Mouse (Mus musculus) lung, embryonic 16.5 days (tissue): Measurements from ENCODE around the gene Grin2c. TPM values are rescaled to one million over a fixed set of nuclear protein-coding genes. Genes with fewer than 3 reads are reported as not detected.
A peak's percentile ranks its signal among the peaks of the same experiment; 100 is the strongest.

Source experiments
- ATAC-seq: fragments of 200-750 bp; cut with Nextera tagmentation; 2 replicates; pipeline ENCODE4 v1.8.0; 2017; ENCODE audit warnings: low read depth, mild to moderate bottlenecking, moderate library complexity
- H3K27ac ChIP-seq: fragments of 300-500 bp; sonication (generic); 2 replicates; pipeline ENCODE4 v1.5.1; 2014; ENCODE audit warnings: mild to moderate bottlenecking, control low read depth, low read length
- H3K27me3 ChIP-seq: fragments of 300-500 bp; sonication (generic); 2 replicates; pipeline ENCODE4 v1.6.1; 2014; ENCODE audit warnings: low read depth, low read length, mixed read lengths; ENCODE audit not compliant: control insufficient read depth, insufficient read depth
- H3K36me3 ChIP-seq: fragments of 300-500 bp; sonication (generic); 2 replicates; pipeline ENCODE4 v1.6.1; 2014; ENCODE audit warnings: low read length; ENCODE audit not compliant: control insufficient read depth, insufficient read depth
- H3K4me1 ChIP-seq: fragments of 300-500 bp; sonication (generic); replicated peaks from 2 replicates; pipeline ENCODE4 v1.6.1; 2014; ENCODE audit warnings: low read length, mixed read lengths; ENCODE audit not compliant: control insufficient read depth, insufficient read depth
- H3K4me2 ChIP-seq: fragments of 300-500 bp; sonication (generic); 2 replicates; pipeline ENCODE4 v1.6.1; 2014; ENCODE audit warnings: low read depth, low read length, control low read depth
- H3K4me3 ChIP-seq: fragments of 300-500 bp; sonication (generic); 2 replicates; pipeline ENCODE4 v1.5.1; 2014; ENCODE audit warnings: mild to moderate bottlenecking, low read length, control low read depth
- H3K9ac ChIP-seq: fragments of 300-500 bp; sonication (generic); 2 replicates; pipeline ENCODE4 v1.6.1; 2014; ENCODE audit warnings: low read length, control low read depth
- H3K9me3 ChIP-seq: fragments of 300-500 bp; sonication (generic); 2 replicates; pipeline ENCODE4 v1.6.1; 2016; ENCODE audit warnings: low read length; ENCODE audit not compliant: control insufficient read depth
- WGBS: fragments of 180-500 bp; shearing (Covaris S2); extraction: QIAGEN DNeasy Blood & Tissue Kit; methylation state at CpG from one replicate; pipeline ENCODE4 v1.1.7; 2014; 5-methylcytosine and 5-hydroxymethylcytosine counted together
- polyA plus RNA-seq: library from polyadenylated mRNA; unstranded; fragments of >200 nt; fragmentation: Nextera tagmentation; extraction: Ambion mirVana; gene quantifications from 2 replicates; pipeline ENCODE4 v1.2.1, GENCODE M21; 2015

Gene Grin2c
- polyA plus RNA-seq, 1 experiment from 2014 or later, result 0.06 TPM

DNA sequence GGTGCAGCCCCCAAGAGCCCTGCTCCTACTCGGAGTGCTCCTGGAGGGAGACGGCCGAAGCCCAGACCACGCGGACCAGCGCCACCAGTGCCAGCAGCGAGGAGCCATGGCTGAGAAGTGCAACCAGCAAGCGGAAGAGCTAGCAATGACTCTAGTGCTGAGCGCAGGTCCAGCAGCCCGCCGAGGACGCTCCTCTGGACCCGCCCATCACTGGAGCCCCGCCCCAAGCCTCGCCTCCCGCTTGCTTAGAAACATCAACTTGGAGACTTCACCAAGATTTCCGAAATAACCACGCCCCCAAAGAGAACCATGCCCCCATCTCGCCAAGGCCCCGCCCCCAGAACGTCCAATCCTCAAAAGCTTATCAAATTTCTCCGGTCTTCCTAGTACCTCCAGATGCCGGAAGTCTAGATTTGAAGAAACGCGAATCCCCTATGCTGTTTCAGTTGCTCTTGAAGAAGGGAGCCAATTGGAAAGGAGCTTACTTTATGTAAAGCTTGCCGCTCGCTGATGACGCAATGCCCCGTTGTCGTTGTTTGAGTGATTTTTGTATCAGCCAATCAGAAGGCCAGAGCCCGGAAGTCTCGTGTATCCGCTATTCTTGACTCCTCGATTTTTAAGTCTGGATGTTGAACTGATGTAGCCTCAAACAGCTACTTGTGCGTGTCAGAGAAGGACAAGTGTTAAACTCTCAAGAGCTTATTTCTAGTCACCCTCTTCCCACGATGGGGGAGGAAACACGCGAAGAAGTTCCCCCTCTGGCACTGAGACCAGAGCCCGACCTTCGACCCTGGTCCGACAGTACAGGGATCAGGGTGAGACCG, 9.9 kb upstream of the Grin2c start, which contains the start of gene Fdxr:
TSS of gene Fdxr (minus strand) at position 271 of the 824 bp plus-strand sequence.
- peak; percentile 97 for ATAC-seq
- Histone ChIP-seq H3K4me1 (peaks cover 10% of the 10 kb centered on the region), H3K27ac (peak within 1 kb of the TSS; percentile 80), H3K9ac (peak within 1 kb of the TSS; percentile 88), H3K4me2 (peak within 1 kb of the TSS; percentile 95), H3K9me3 (no peaks in the 10 kb centered on the region), H3K27me3 (no peaks in the 10 kb centered on the region), H3K36me3 (no peaks in the 10 kb centered on the region), H3K4me3 (peak within 1 kb of the TSS; percentile 71)
- WGBS, result under 1% methylated on average over 42 of the region's 42 CpGs

DNA sequence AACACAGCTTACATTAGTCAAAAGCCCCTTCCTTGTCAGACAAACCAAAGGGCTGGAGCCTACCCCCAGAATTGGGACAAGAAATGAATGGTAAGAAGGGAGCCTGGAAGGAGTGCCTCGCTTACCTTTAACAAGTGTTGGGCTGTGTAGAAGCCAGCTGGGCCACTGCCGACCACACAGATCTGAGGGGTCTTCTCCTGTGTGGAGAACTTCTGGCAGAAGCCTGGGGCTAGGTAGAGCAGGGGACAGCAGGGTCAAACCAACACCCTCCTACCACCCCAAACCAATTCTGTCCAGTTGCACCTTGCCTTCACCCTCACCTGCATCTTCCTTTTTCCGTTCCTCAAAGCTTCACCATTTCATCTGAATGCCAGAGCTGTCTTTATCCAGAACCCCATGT, 8.9 kb upstream of the Grin2c start:
- peaks cover 10% of the 10 kb centered on the region for H3K4me1 ChIP-seq
- no peak for ATAC-seq
- no peaks in the 10 kb centered on the region for H3K27me3 ChIP-seq
- no peaks in the 10 kb centered on the region for H3K36me3 ChIP-seq
- peak overlapping the region; percentile 88 for H3K9ac ChIP-seq
- H3K27ac ChIP-seq, result no peak overlapping the region
- WGBS, result 58% methylated on average over 3 of the region's 3 CpGs
- H3K4me2 ChIP-seq, result peak overlapping the region; percentile 95
- peak overlapping the region; percentile 71 for H3K4me3 ChIP-seq
- no peaks in the 10 kb centered on the region for H3K9me3 ChIP-seq

DNA sequence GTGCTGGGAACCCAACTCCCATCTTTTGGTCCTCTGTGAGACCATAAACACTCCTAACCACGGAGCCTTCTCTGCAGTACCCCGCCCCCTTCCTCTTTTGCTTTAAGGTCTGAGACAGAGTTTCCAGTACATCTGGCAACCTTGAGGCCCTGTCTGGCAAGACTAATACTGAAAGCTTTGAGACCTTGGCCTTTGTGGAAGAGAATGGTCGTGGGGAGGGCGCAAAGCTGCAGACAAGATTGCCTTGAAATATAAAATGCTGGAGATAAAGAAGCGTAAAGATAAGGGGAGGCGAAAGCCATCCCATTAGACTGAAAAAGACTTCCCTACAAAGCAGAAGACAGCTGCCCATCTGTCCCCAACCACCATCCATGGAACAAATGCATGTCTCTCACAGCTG, 8.5 kb upstream of the Grin2c start:
- peaks cover 10% of the 10 kb centered on the region for H3K4me1 ChIP-seq
- no peaks in the 10 kb centered on the region for H3K36me3 ChIP-seq
- WGBS, result 77% methylated on average over 6 of the region's 6 CpGs
- no peak overlapping the region for H3K9ac ChIP-seq
- no peak overlapping the region for H3K4me2 ChIP-seq
- H3K9me3 ChIP-seq, result no peaks in the 10 kb centered on the region
- H3K27me3 ChIP-seq, result no peaks in the 10 kb centered on the region
- H3K4me3 ChIP-seq, result no peak overlapping the region
- no peak overlapping the region for H3K27ac ChIP-seq
- no peak for ATAC-seq

DNA sequence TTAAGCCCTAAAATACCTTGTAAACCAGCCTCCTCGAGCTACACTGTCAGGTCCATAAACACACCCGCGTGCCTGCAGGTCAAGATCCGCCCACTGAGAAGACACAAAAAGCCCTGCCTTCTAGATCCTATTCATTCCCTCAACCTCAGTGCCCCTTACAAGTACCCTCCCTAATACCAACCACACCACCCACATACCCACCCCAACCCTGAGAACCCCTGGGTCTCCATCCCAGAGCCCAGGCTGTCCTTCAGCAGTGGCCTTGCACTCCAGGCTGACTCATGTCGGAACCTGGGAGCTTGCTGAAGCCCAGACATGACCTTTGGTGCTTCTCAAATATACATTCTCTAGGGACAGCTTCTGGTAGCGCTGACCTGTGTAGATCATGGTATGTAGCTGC, 7.7 kb upstream of the Grin2c start:
- Histone ChIP-seq H3K4me3 (no peak overlapping the region), H3K4me1 (peaks cover 10% of the 10 kb centered on the region), H3K36me3 (no peaks in the 10 kb centered on the region), H3K9ac (no peak overlapping the region), H3K4me2 (no peak overlapping the region), H3K9me3 (no peaks in the 10 kb centered on the region), H3K27ac (no peak overlapping the region), H3K27me3 (no peaks in the 10 kb centered on the region)
- WGBS, result 86% methylated on average over 6 of the region's 6 CpGs
- ATAC-seq, result no peak

DNA sequence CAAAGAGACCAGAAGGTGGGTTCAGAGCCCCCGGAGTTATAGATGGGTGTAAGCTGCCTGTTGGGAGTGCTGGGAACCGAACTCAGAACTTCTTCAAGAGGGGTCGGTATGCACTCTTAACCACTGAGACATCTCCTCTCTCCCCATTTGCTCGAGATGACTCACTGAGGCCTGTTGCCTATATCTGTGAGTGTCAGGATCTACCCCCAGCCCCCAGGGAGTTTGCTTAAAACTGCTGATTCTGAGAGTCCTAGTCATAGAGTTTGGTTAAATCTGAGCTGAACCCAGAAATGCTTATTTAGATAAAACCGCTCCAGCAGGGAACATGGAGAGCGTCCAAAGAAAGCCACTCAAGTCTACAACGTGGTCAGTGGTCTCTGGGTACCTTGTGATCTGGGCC, 7.1 kb upstream of the Grin2c start:
- no peak for ATAC-seq
- Histone ChIP-seq H3K4me1 (peaks cover 10% of the 10 kb centered on the region), H3K9ac (no peak overlapping the region), H3K27ac (no peak overlapping the region), H3K4me2 (no peak overlapping the region), H3K4me3 (no peak overlapping the region), H3K36me3 (no peaks in the 10 kb centered on the region), H3K27me3 (no peaks in the 10 kb centered on the region), H3K9me3 (no peaks in the 10 kb centered on the region)
- WGBS, result 78% methylated on average over 7 of the region's 7 CpGs

DNA sequence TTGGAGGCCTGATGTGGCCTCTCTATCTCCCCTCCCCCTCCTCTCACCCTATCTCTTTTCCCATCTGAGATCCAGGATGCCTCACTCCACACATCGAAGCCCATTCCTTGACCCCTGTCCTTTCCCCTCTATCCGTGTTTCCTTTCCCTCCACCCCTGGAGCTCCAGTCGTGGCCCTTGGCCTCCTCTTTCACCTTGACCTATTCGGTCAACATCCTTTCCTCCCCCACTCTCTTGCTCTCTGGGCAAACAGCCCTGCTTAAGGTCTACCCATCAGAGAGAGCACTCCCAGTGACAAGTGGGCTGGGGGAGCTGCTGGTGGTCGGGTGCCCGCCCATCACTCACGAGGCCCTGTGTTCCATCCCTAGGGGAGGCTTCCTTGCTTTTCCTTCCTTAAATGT, 6.7 kb upstream of the Grin2c start:
- ATAC-seq, result no peak
- Histone ChIP-seq H3K9ac (no peak overlapping the region), H3K4me2 (no peak overlapping the region), H3K36me3 (no peaks in the 10 kb centered on the region), H3K27ac (no peak overlapping the region), H3K9me3 (no peaks in the 10 kb centered on the region), H3K4me3 (no peak overlapping the region), H3K27me3 (peaks cover 2% of the 10 kb centered on the region), H3K4me1 (peaks cover 10% of the 10 kb centered on the region)
- 39% methylated on average over 7 of the region's 7 CpGs for WGBS

DNA sequence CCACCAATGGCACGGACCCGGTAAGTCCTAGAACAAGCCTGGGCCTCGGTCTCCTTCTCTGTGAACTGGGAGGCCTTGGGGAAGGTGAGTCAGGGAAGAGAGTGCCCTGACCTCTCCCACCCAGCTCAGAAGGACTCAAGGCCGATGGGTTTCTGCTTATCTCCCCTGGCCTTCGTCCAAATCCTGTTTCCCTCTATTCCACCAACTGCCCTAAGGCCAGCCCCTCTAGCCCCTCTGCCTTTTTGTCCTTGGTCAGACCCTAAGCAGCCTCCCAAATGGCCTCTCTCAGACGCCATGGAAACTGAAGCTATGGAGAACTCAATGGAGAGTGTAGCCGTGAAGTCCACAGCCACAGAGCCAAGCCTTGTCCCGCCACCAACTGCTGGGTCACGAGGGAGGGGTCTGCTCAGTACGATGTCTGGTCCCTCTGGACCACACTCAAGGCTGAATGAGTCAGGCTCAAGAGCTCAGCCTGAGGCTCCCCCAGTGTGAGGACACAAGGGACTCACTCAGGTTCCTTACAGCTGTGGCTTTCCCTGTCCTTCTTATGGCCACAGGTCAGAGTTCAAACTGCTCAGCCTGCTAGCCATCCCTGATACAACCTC, 6.0 kb upstream of the Grin2c start:
- H3K9ac ChIP-seq, result no peak overlapping the region

DNA sequence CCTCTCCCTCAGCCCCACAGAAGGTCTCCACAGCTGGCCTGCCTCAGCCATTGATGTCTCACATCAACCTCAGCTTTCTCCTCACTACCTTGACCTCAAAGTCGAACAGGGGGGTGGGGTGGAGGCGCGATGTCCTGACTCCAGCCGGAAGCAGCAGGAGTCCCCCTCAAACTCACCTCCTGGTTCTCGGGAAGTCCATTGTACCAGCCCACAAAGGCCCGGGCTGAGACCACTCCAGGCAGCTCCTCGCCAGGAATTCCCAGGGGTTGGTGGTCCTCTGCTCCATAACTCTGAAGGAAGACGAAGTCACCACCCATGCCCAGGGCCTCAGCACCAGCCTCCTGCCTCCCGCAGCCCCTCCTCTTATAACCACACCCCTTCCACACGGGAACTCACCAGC, 4.4 kb upstream of the Grin2c start:
- H3K9ac ChIP-seq, result no peak overlapping the region
- H3K4me2 ChIP-seq, result no peak overlapping the region
- peaks cover 10% of the 10 kb centered on the region for H3K4me1 ChIP-seq
- H3K4me3 ChIP-seq, result no peak overlapping the region
- no peaks in the 10 kb centered on the region for H3K9me3 ChIP-seq
- WGBS, result 54% methylated on average over 10 of the region's 10 CpGs
- H3K27me3 ChIP-seq, result peaks cover 25% of the 10 kb centered on the region
- no peaks in the 10 kb centered on the region for H3K36me3 ChIP-seq
- ATAC-seq, result no peak
- H3K27ac ChIP-seq, result no peak overlapping the region

More for the DNA sequence above, 6.0 kb upstream of the Grin2c start:
- H3K4me3 ChIP-seq, result no peak overlapping the region
- H3K27ac ChIP-seq, result no peak overlapping the region
- H3K4me1 ChIP-seq, result peaks cover 10% of the 10 kb centered on the region
- no peaks in the 10 kb centered on the region for H3K36me3 ChIP-seq
- H3K27me3 ChIP-seq, result peaks cover 10% of the 10 kb centered on the region
- ATAC-seq, result no peak
- H3K9me3 ChIP-seq, result no peaks in the 10 kb centered on the region
- H3K4me2 ChIP-seq, result no peak overlapping the region
- 69% methylated on average over 10 of the region's 10 CpGs for WGBS

DNA sequence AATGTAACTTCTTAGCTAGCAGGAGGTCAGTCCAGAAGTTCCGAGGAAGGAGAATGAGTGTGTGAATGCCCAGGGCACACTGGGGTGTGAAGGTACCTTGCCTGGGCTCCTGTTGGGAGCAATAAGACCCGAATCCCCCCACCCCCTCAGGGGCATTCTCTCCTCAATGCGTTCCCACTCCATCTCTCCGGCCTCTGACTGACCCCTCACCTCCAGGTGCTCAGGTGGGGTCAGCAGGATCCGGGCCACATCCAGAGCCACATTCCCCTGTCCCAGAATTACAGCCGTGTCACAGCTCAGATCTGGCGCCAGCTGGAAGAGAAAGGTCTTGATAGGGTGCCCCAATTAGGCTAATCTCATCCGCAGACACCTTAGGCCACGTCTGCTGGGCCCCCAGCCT, 4.0 kb upstream of the Grin2c start:
- H3K27ac ChIP-seq, result no peak overlapping the region
- H3K9ac ChIP-seq, result no peak overlapping the region
- no peak for ATAC-seq
- H3K27me3 ChIP-seq, result peaks cover 29% of the 10 kb centered on the region
- no peaks in the 10 kb centered on the region for H3K36me3 ChIP-seq
- no peak overlapping the region for H3K4me2 ChIP-seq
- 65% methylated on average over 9 of the region's 9 CpGs for WGBS
- H3K4me1 ChIP-seq, result peaks cover 6% of the 10 kb centered on the region; the same call in 1 of the 2 replicates
- no peaks in the 10 kb centered on the region for H3K9me3 ChIP-seq
- H3K4me3 ChIP-seq, result no peak overlapping the region
